Mouse (Mus musculus): ENCODE measurements around the gene Sorbs1.

Sorbs1 gene

GRCm38 (mm10) chr19:40477445-40477941, 36.1 kb downstream of the Sorbs1 start:
- no peak for DNase-seq

- no peak for DNase-seq
Observed at GRCm38 (mm10) chr19:40476491-40476890, 37.1 kb downstream of the Sorbs1 start.

GRCm38 (mm10) chr19:40471526-40472245, 41.9 kb downstream of the Sorbs1 start:
- no peak for DNase-seq

GRCm38 (mm10) chr19:40469792-40470191, 43.8 kb downstream of the Sorbs1 start:
- DNase-seq: no peak

GRCm38 (mm10) chr19:40468308-40468707, 45.3 kb downstream of the Sorbs1 start:
- DNase-seq: no peak

- DNase-seq: no peak
Observed at GRCm38 (mm10) chr19:40467810-40468209, 45.8 kb downstream of the Sorbs1 start.

GRCm38 (mm10) chr19:40465339-40465738, 48.2 kb downstream of the Sorbs1 start:
- no peak for DNase-seq

GRCm38 (mm10) chr19:40464408-40464807, 49.2 kb downstream of the Sorbs1 start:
- no peak for DNase-seq

- no peak for DNase-seq
Observed at GRCm38 (mm10) chr19:40462892-40463291, 50.7 kb downstream of the Sorbs1 start.

- DNase-seq: no peak
Observed at GRCm38 (mm10) chr19:40462481-40462880, 51.1 kb downstream of the Sorbs1 start.

- DNase-seq: no peak
Observed at GRCm38 (mm10) chr19:40461662-40462061, 51.9 kb downstream of the Sorbs1 start.

GRCm38 (mm10) chr19:40460854-40461490, 52.6 kb downstream of the Sorbs1 start:
- DNase-seq: peak; percentile 64

GRCm38 (mm10) chr19:40459338-40459737, 54.2 kb downstream of the Sorbs1 start:
- DNase-seq: no peak

- no peak for DNase-seq
Observed at GRCm38 (mm10) chr19:40458806-40459205, 54.8 kb downstream of the Sorbs1 start.

- DNase-seq: no peak
Observed at GRCm38 (mm10) chr19:40455248-40455647, 58.3 kb downstream of the Sorbs1 start.

GRCm38 (mm10) chr19:40454096-40454495, 59.5 kb downstream of the Sorbs1 start:
- DNase-seq: no peak

- no peak for DNase-seq
Observed at GRCm38 (mm10) chr19:40452201-40452600, 61.4 kb downstream of the Sorbs1 start.

GRCm38 (mm10) chr19:40451307-40451706, 62.3 kb downstream of the Sorbs1 start:
- no peak for DNase-seq

GRCm38 (mm10) chr19:40446525-40446924, 67.1 kb downstream of the Sorbs1 start:
- DNase-seq: no peak

GRCm38 (mm10) chr19:40442377-40442776, 71.2 kb downstream of the Sorbs1 start:
- DNase-seq: peak; percentile 44

- DNase-seq: no peak
Observed at GRCm38 (mm10) chr19:40440951-40441350, 72.6 kb downstream of the Sorbs1 start.

GRCm38 (mm10) chr19:40438907-40439306, 74.7 kb downstream of the Sorbs1 start:
- DNase-seq: no peak

GRCm38 (mm10) chr19:40437651-40438068, 75.9 kb downstream of the Sorbs1 start:
- no peak for DNase-seq

GRCm38 (mm10) chr19:40436465-40437200, 76.9 kb downstream of the Sorbs1 start:
- DNase-seq: no peak

All from liver (tissue).